Mouse (Mus musculus): ENCODE results near the gene Pagr1b. TPM values are rescaled to one million over a fixed set of nuclear protein-coding genes. Genes with fewer than 3 reads are reported as not detected.

Pagr1b gene
- polyA plus RNA-seq (2014; fragmentation: Illumina TruSeq; extraction: RNeasy Lipid Tissue Mini Kit (QIAGEN cat#74804); ENCODE audit: low read depth, low replicate concordance): 0.86 TPM

GRCm38 (mm10) chr7:127016481-127016485, at the start of gene Pagr1b:
Gene Pagr1b, minus strand, starts transcription at chr7:127016484.

GRCm38 (mm10) chr7:127041851-127042672, 25.8 kb upstream of the Pagr1b start, which contains the start of gene Kif22:
Gene Kif22, minus strand, starts transcription at chr7:127042471.

GRCm38 (mm10) chr7:127026984-127027726, 10.9 kb upstream of the Pagr1b start, which contains the start of gene Maz:
Gene Maz, minus strand, starts transcription at chr7:127027037.

GRCm38 (mm10) chr7:127020901-127021562, 4.7 kb upstream of the Pagr1b start, which contains the start of the genes Gm42742 and Prrt2:
Gene Gm42742, minus strand, starts transcription at chr7:127021097.
Gene Prrt2, minus strand, starts transcription at chr7:127021211.

GRCm38 (mm10) chr7:127016971-127017949, 976 bp upstream of the Pagr1b start, which contains the start of gene Pagr1a:
Gene Pagr1a, minus strand, starts transcription at chr7:127017352.

GRCm38 (mm10) chr7:127014320-127014719, 2.0 kb downstream of the Pagr1b start, which contains the start of gene Mvp:
Gene Mvp, minus strand, starts transcription at chr7:127014621.

GRCm38 (mm10) chr7:126975950-126976866, 40.1 kb downstream of the Pagr1b start, which contains the start of gene Cdiptos:
Gene Cdiptos, minus strand, starts transcription at chr7:126976098.

GRCm38 (mm10) chr7:126975893-126975949, 40.6 kb downstream of the Pagr1b start, which contains the start of gene Cdipt:
Gene Cdipt, plus strand, starts transcription at chr7:126975914.

Other genes with a start within 250 kb of the Pagr1b start
- gene Ypel3, start 239.5 kb downstream of the Pagr1b start, polyA plus RNA-seq (2014; fragmentation: Illumina TruSeq; extraction: RNeasy Lipid Tissue Mini Kit (QIAGEN cat#74804); ENCODE audit: low read depth, low replicate concordance): 118 TPM
- gene Tbx6, start 235.0 kb downstream of the Pagr1b start, polyA plus RNA-seq (2014; fragmentation: Illumina TruSeq; extraction: RNeasy Lipid Tissue Mini Kit (QIAGEN cat#74804); ENCODE audit: low read depth, low replicate concordance): 1.6 TPM
- gene Ppp4c, start 224.0 kb downstream of the Pagr1b start, polyA plus RNA-seq (2014; fragmentation: Illumina TruSeq; extraction: RNeasy Lipid Tissue Mini Kit (QIAGEN cat#74804); ENCODE audit: low read depth, low replicate concordance): 43.4 TPM
- gene Fam57b, start 218.8 kb downstream of the Pagr1b start, polyA plus RNA-seq (2014; fragmentation: Illumina TruSeq; extraction: RNeasy Lipid Tissue Mini Kit (QIAGEN cat#74804); ENCODE audit: low read depth, low replicate concordance): 7.6 TPM
- not detected for gene 4930451I11Rik, start 184.8 kb downstream of the Pagr1b start, polyA plus RNA-seq (2014; fragmentation: Illumina TruSeq; extraction: RNeasy Lipid Tissue Mini Kit (QIAGEN cat#74804); ENCODE audit: low read depth, low replicate concordance)
- not detected for gene Doc2a, start 169.1 kb downstream of the Pagr1b start, polyA plus RNA-seq (2014; fragmentation: Illumina TruSeq; extraction: RNeasy Lipid Tissue Mini Kit (QIAGEN cat#74804); ENCODE audit: low read depth, low replicate concordance)
- 22.7 TPM for gene Hirip3, start 154.5 kb downstream of the Pagr1b start, polyA plus RNA-seq (2014; fragmentation: Illumina TruSeq; extraction: RNeasy Lipid Tissue Mini Kit (QIAGEN cat#74804); ENCODE audit: low read depth, low replicate concordance)
- 18.7 TPM for gene Ino80e, start 154.1 kb downstream of the Pagr1b start, polyA plus RNA-seq (2014; fragmentation: Illumina TruSeq; extraction: RNeasy Lipid Tissue Mini Kit (QIAGEN cat#74804); ENCODE audit: low read depth, low replicate concordance)
- gene Taok2, start 131.8 kb downstream of the Pagr1b start, polyA plus RNA-seq (2014; fragmentation: Illumina TruSeq; extraction: RNeasy Lipid Tissue Mini Kit (QIAGEN cat#74804); ENCODE audit: low read depth, low replicate concordance): 41.9 TPM
- gene Tmem219, start 93.6 kb downstream of the Pagr1b start, polyA plus RNA-seq (2014; fragmentation: Illumina TruSeq; extraction: RNeasy Lipid Tissue Mini Kit (QIAGEN cat#74804); ENCODE audit: low read depth, low replicate concordance): 19.1 TPM
- 7.8 TPM for gene Kctd13, start 87.6 kb downstream of the Pagr1b start, polyA plus RNA-seq (2014; fragmentation: Illumina TruSeq; extraction: RNeasy Lipid Tissue Mini Kit (QIAGEN cat#74804); ENCODE audit: low read depth, low replicate concordance)
- not detected for gene Asphd1, start 66.9 kb downstream of the Pagr1b start, polyA plus RNA-seq (2014; fragmentation: Illumina TruSeq; extraction: RNeasy Lipid Tissue Mini Kit (QIAGEN cat#74804); ENCODE audit: low read depth, low replicate concordance)
- gene Sez6l2, start 65.9 kb downstream of the Pagr1b start, polyA plus RNA-seq (2014; fragmentation: Illumina TruSeq; extraction: RNeasy Lipid Tissue Mini Kit (QIAGEN cat#74804); ENCODE audit: low read depth, low replicate concordance): 1.6 TPM
- gene Cdipt, start 40.6 kb downstream of the Pagr1b start, polyA plus RNA-seq (2014; fragmentation: Illumina TruSeq; extraction: RNeasy Lipid Tissue Mini Kit (QIAGEN cat#74804); ENCODE audit: low read depth, low replicate concordance): 48.9 TPM
- 0.63 TPM for gene Cdiptos, start 40.4 kb downstream of the Pagr1b start, polyA plus RNA-seq (2014; fragmentation: Illumina TruSeq; extraction: RNeasy Lipid Tissue Mini Kit (QIAGEN cat#74804); ENCODE audit: low read depth, low replicate concordance)
- gene Mvp, start 1.9 kb downstream of the Pagr1b start, polyA plus RNA-seq (2014; fragmentation: Illumina TruSeq; extraction: RNeasy Lipid Tissue Mini Kit (QIAGEN cat#74804); ENCODE audit: low read depth, low replicate concordance): 38.1 TPM
- not detected for gene Pagr1a, start 868 bp upstream of the Pagr1b start, polyA plus RNA-seq (2014; fragmentation: Illumina TruSeq; extraction: RNeasy Lipid Tissue Mini Kit (QIAGEN cat#74804); ENCODE audit: low read depth, low replicate concordance)
- 35.1 TPM for gene Gm42742, start 4.6 kb upstream of the Pagr1b start, polyA plus RNA-seq (2014; fragmentation: Illumina TruSeq; extraction: RNeasy Lipid Tissue Mini Kit (QIAGEN cat#74804); ENCODE audit: low read depth, low replicate concordance)
- gene Prrt2, start 4.7 kb upstream of the Pagr1b start, polyA plus RNA-seq (2014; fragmentation: Illumina TruSeq; extraction: RNeasy Lipid Tissue Mini Kit (QIAGEN cat#74804); ENCODE audit: low read depth, low replicate concordance): 2.0 TPM
- gene Maz, start 10.6 kb upstream of the Pagr1b start, polyA plus RNA-seq (2014; fragmentation: Illumina TruSeq; extraction: RNeasy Lipid Tissue Mini Kit (QIAGEN cat#74804); ENCODE audit: low read depth, low replicate concordance): 59.5 TPM
- 0.24 TPM for gene Kif22, start 26.0 kb upstream of the Pagr1b start, polyA plus RNA-seq (2014; fragmentation: Illumina TruSeq; extraction: RNeasy Lipid Tissue Mini Kit (QIAGEN cat#74804); ENCODE audit: low read depth, low replicate concordance)
- not detected for gene Zg16, start 70.8 kb upstream of the Pagr1b start, polyA plus RNA-seq (2014; fragmentation: Illumina TruSeq; extraction: RNeasy Lipid Tissue Mini Kit (QIAGEN cat#74804); ENCODE audit: low read depth, low replicate concordance)
- gene AI467606, start 74.9 kb upstream of the Pagr1b start, polyA plus RNA-seq (2014; fragmentation: Illumina TruSeq; extraction: RNeasy Lipid Tissue Mini Kit (QIAGEN cat#74804); ENCODE audit: low read depth, low replicate concordance): 2.1 TPM
- gene Qprt, start 105.7 kb upstream of the Pagr1b start, polyA plus RNA-seq (2014; fragmentation: Illumina TruSeq; extraction: RNeasy Lipid Tissue Mini Kit (QIAGEN cat#74804); ENCODE audit: low read depth, low replicate concordance): not detected
- gene Spn, start 121.3 kb upstream of the Pagr1b start, polyA plus RNA-seq (2014; fragmentation: Illumina TruSeq; extraction: RNeasy Lipid Tissue Mini Kit (QIAGEN cat#74804); ENCODE audit: low read depth, low replicate concordance): 0.37 TPM
- 39.2 TPM for gene Cd2bp2, start 179.6 kb upstream of the Pagr1b start, polyA plus RNA-seq (2014; fragmentation: Illumina TruSeq; extraction: RNeasy Lipid Tissue Mini Kit (QIAGEN cat#74804); ENCODE audit: low read depth, low replicate concordance)
- gene Tbc1d10b, start 192.0 kb upstream of the Pagr1b start, polyA plus RNA-seq (2014; fragmentation: Illumina TruSeq; extraction: RNeasy Lipid Tissue Mini Kit (QIAGEN cat#74804); ENCODE audit: low read depth, low replicate concordance): 17.1 TPM
- 1.8 TPM for gene Mylpf, start 192.4 kb upstream of the Pagr1b start, polyA plus RNA-seq (2014; fragmentation: Illumina TruSeq; extraction: RNeasy Lipid Tissue Mini Kit (QIAGEN cat#74804); ENCODE audit: low read depth, low replicate concordance)
- 7.7 TPM for gene Zfp553, start 216.6 kb upstream of the Pagr1b start, polyA plus RNA-seq (2014; fragmentation: Illumina TruSeq; extraction: RNeasy Lipid Tissue Mini Kit (QIAGEN cat#74804); ENCODE audit: low read depth, low replicate concordance)
- 6.4 TPM for gene Sept1, start 216.6 kb upstream of the Pagr1b start, polyA plus RNA-seq (2014; fragmentation: Illumina TruSeq; extraction: RNeasy Lipid Tissue Mini Kit (QIAGEN cat#74804); ENCODE audit: low read depth, low replicate concordance)
- gene Zfp771, start 227.8 kb upstream of the Pagr1b start, polyA plus RNA-seq (2014; fragmentation: Illumina TruSeq; extraction: RNeasy Lipid Tissue Mini Kit (QIAGEN cat#74804); ENCODE audit: low read depth, low replicate concordance): 10.7 TPM
- 36.3 TPM for gene Dctpp1, start 244.2 kb upstream of the Pagr1b start, polyA plus RNA-seq (2014; fragmentation: Illumina TruSeq; extraction: RNeasy Lipid Tissue Mini Kit (QIAGEN cat#74804); ENCODE audit: low read depth, low replicate concordance)